Mouse (Mus musculus): ENCODE measurements at regions not wholly inside any gene's neighbourhood (a gene's known extent, or its start where the extent isn't known, plus 50 kb on each side); places are given as distances from the start of the nearest gene placed in this dataset.

- DNase-seq = no peak
- TF ChIP-seq CTCF (IDR thresholded peaks at IDR 0.05; ENCODE audit: borderline replicate concordance, insufficient read depth, low read depth, low read length) (no peak), POLR2A (IDR thresholded peaks at IDR 0.05; ENCODE audit: borderline replicate concordance, insufficient read depth, low read length) (no peak)
These were observed 604.9 kb downstream of the Psat1 start for GRCm38 (mm10) chr19:15342229-15342628.

GRCm38 (mm10) chr19:15340305-15340983 lies 606.7 kb downstream of the Psat1 start:
- Histone ChIP-seq H3K4me3 (replicated peaks; ENCODE audit: insufficient read depth, low read depth, low read length) (no peak overlapping the region), H3K4me1 (ENCODE audit: control insufficient read depth, insufficient read depth, low read length) (no peaks in the 10 kb centered on the region), H3K27ac (ENCODE audit: insufficient read depth, low read length) (no peak overlapping the region), H3K27me3 (ENCODE audit: control insufficient read depth, insufficient read depth, low read length) (no peaks in the 10 kb centered on the region)
- no peak for TF ChIP-seq CTCF (IDR thresholded peaks at IDR 0.05; ENCODE audit: borderline replicate concordance, insufficient read depth, low read depth, low read length)
- no peak for TF ChIP-seq POLR2A (IDR thresholded peaks at IDR 0.05; ENCODE audit: borderline replicate concordance, insufficient read depth, low read length)
- WGBS = 52% methylated on average over 19 of the region's 19 CpGs
- no peak for DNase-seq

More at GRCm38 (mm10) chr19:15342229-15342628, 604.9 kb downstream of the Psat1 start:
- 100% methylated on average over 1 of the region's 1 CpGs for WGBS
- Histone ChIP-seq H3K4me3 (replicated peaks; ENCODE audit: insufficient read depth, low read depth, low read length) (no peak overlapping the region), H3K27me3 (ENCODE audit: control insufficient read depth, insufficient read depth, low read length) (no peaks in the 10 kb centered on the region), H3K4me1 (ENCODE audit: control insufficient read depth, insufficient read depth, low read length) (no peaks in the 10 kb centered on the region), H3K27ac (ENCODE audit: insufficient read depth, low read length) (no peak overlapping the region)

- 60% methylated on average over 11 of the region's 11 CpGs for WGBS
- H3K4me1 ChIP-seq (ENCODE audit: control insufficient read depth, insufficient read depth, low read length) = no peaks in the 10 kb centered on the region
- DNase-seq = no peak
- H3K27ac ChIP-seq (ENCODE audit: insufficient read depth, low read length) = no peak overlapping the region
- TF ChIP-seq POLR2A (IDR thresholded peaks at IDR 0.05; ENCODE audit: borderline replicate concordance, insufficient read depth, low read length) = no peak
- TF ChIP-seq CTCF (IDR thresholded peaks at IDR 0.05; ENCODE audit: borderline replicate concordance, insufficient read depth, low read depth, low read length) = no peak
- H3K27me3 ChIP-seq (ENCODE audit: control insufficient read depth, insufficient read depth, low read length) = no peaks in the 10 kb centered on the region
- no peak overlapping the region for H3K4me3 ChIP-seq (replicated peaks; ENCODE audit: insufficient read depth, low read depth, low read length)
These were observed 607.2 kb downstream of the Psat1 start for GRCm38 (mm10) chr19:15339979-15340304.

- 14% methylated on average over 3 of the region's 3 CpGs for WGBS
- no peak for TF ChIP-seq POLR2A (IDR thresholded peaks at IDR 0.05; ENCODE audit: borderline replicate concordance, insufficient read depth, low read length)
- no peak for TF ChIP-seq CTCF (IDR thresholded peaks at IDR 0.05; ENCODE audit: borderline replicate concordance, insufficient read depth, low read depth, low read length)
- DNase-seq = peak in 1 of 2 experiments; percentile 18
- H3K4me3 ChIP-seq (replicated peaks; ENCODE audit: insufficient read depth, low read depth, low read length) = no peak overlapping the region
- no peak overlapping the region for H3K27ac ChIP-seq (ENCODE audit: insufficient read depth, low read length)
- no peaks in the 10 kb centered on the region for H3K27me3 ChIP-seq (ENCODE audit: control insufficient read depth, insufficient read depth, low read length)
- no peaks in the 10 kb centered on the region for H3K4me1 ChIP-seq (ENCODE audit: control insufficient read depth, insufficient read depth, low read length)
These were observed 617.0 kb downstream of the Psat1 start for GRCm38 (mm10) chr19:15330155-15330554.

GRCm38 (mm10) chr19:15299474-15299873 lies 647.7 kb downstream of the Psat1 start:
- no peak for TF ChIP-seq CTCF (IDR thresholded peaks at IDR 0.05; ENCODE audit: borderline replicate concordance, insufficient read depth, low read depth, low read length)
- TF ChIP-seq POLR2A (IDR thresholded peaks at IDR 0.05; ENCODE audit: borderline replicate concordance, insufficient read depth, low read length) = no peak
- H3K27ac ChIP-seq (ENCODE audit: insufficient read depth, low read length) = no peak overlapping the region
- H3K4me3 ChIP-seq (replicated peaks; ENCODE audit: insufficient read depth, low read depth, low read length) = no peak overlapping the region
- 35% methylated on average over 6 of the region's 6 CpGs for WGBS
- DNase-seq = no peak
- H3K4me1 ChIP-seq (ENCODE audit: control insufficient read depth, insufficient read depth, low read length) = no peaks in the 10 kb centered on the region
- no peaks in the 10 kb centered on the region for H3K27me3 ChIP-seq (ENCODE audit: control insufficient read depth, insufficient read depth, low read length)

GRCm38 (mm10) chr19:15285016-15285415 lies 662.1 kb downstream of the Psat1 start:
- no peak for TF ChIP-seq CTCF (IDR thresholded peaks at IDR 0.05; ENCODE audit: borderline replicate concordance, insufficient read depth, low read depth, low read length)
- no peak for TF ChIP-seq POLR2A (IDR thresholded peaks at IDR 0.05; ENCODE audit: borderline replicate concordance, insufficient read depth, low read length)
- DNase-seq = no peak
- Histone ChIP-seq H3K27ac (ENCODE audit: insufficient read depth, low read length) (no peak overlapping the region), H3K4me1 (ENCODE audit: control insufficient read depth, insufficient read depth, low read length) (no peaks in the 10 kb centered on the region), H3K4me3 (replicated peaks; ENCODE audit: insufficient read depth, low read depth, low read length) (no peak overlapping the region), H3K27me3 (ENCODE audit: control insufficient read depth, insufficient read depth, low read length) (no peaks in the 10 kb centered on the region)
- WGBS = 97% methylated on average over 2 of the region's 2 CpGs

- no peak overlapping the region for H3K27ac ChIP-seq (ENCODE audit: insufficient read depth, low read length)
- no peak overlapping the region for H3K4me3 ChIP-seq (replicated peaks; ENCODE audit: insufficient read depth, low read depth, low read length)
- no peak for TF ChIP-seq POLR2A (IDR thresholded peaks at IDR 0.05; ENCODE audit: borderline replicate concordance, insufficient read depth, low read length)
- TF ChIP-seq CTCF (IDR thresholded peaks at IDR 0.05; ENCODE audit: borderline replicate concordance, insufficient read depth, low read depth, low read length) = no peak
- H3K4me1 ChIP-seq (ENCODE audit: control insufficient read depth, insufficient read depth, low read length) = no peaks in the 10 kb centered on the region
- no peak for DNase-seq
- WGBS = 18% methylated on average over 3 of the region's 3 CpGs
- H3K27me3 ChIP-seq (ENCODE audit: control insufficient read depth, insufficient read depth, low read length) = no peaks in the 10 kb centered on the region
These were observed 644.9 kb upstream of the Tle4 start for GRCm38 (mm10) chr19:15242781-15243180.

GRCm38 (mm10) chr19:15230129-15230927 lies 632.5 kb upstream of the Tle4 start:
- TF ChIP-seq CTCF (IDR thresholded peaks at IDR 0.05; ENCODE audit: borderline replicate concordance, insufficient read depth, low read depth, low read length) = no peak
- TF ChIP-seq POLR2A (IDR thresholded peaks at IDR 0.05; ENCODE audit: borderline replicate concordance, insufficient read depth, low read length) = no peak
- no peaks in the 10 kb centered on the region for H3K4me1 ChIP-seq (ENCODE audit: control insufficient read depth, insufficient read depth, low read length)
- DNase-seq = no peak
- no peak overlapping the region for H3K27ac ChIP-seq (ENCODE audit: insufficient read depth, low read length)
- H3K27me3 ChIP-seq (ENCODE audit: control insufficient read depth, insufficient read depth, low read length) = no peaks in the 10 kb centered on the region
- WGBS = 56% methylated on average over 2 of the region's 2 CpGs
- no peak overlapping the region for H3K4me3 ChIP-seq (replicated peaks; ENCODE audit: insufficient read depth, low read depth, low read length)

All from cerebellum, adult 2 months (tissue).